In the genomic region with DNA sequence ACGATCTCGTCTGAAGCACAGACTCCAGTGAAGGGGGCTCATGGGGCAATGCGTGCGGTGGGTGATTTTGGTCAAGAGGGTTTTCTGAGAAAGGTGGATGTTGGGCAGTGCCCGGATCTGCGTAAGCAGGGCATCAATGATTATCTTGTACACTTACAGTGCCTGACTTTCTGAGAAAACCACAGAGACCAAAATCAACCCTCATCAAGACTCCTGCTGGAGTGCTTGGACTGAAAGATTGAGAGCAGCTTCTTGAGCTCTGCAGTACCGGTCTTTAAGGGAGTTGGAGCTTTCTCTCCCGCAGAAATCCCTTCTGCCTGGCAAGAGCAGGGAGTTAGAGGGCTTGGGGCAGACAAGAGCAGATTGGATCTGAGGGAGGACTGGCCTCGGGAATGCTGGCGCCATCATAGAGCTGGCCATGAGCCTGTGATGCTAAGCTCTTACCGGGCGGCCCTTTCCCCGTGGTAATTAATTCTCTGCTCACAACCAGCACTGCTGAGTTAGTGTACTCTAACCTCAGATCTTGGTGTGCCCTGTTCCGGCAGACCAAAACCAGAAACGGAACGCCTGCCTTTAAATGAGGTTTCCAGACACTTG, we compare ENCODE assay signal across 9 mouse cellular contexts. TPM values are rescaled to one million over a fixed set of nuclear protein-coding genes. Genes with fewer than 3 reads are reported as not detected.
A peak's percentile ranks its signal among the peaks of the same experiment; 100 is the strongest.
DNase-seq lines count a peak whose midpoint lies in the region; ATAC-seq and TF ChIP-seq lines count a peak whose summit lies in the region.
"Had no signal": no experiment of that assay in that cellular context is flagged by ENCODE, and none has a peak within 500 bp of the region (broad histone marks: within the 10 kb centered on the region; RNA-seq: fewer than 3 reads in every experiment).

No protein-coding gene starts in this region.

- no peaks in the 10 kb centered on the region for H3K27me3 ChIP-seq in cerebellum, adult 2 months (ENCODE audit: control insufficient read depth, insufficient read depth, low read length)
- no peaks in the 10 kb centered on the region for H3K27me3 ChIP-seq in heart, postnatal 0 days (ENCODE audit: control insufficient read depth, insufficient read depth, low read length)
- H3K27me3 ChIP-seq in limb, embryonic 11.5 days (ENCODE audit: control insufficient read depth, insufficient read depth, low read length): peaks cover 22% of the 10 kb centered on the region
- peaks cover 54% of the 10 kb centered on the region for H3K27me3 ChIP-seq in neural tube, embryonic 13.5 days

- no peak for ATAC-seq in heart, postnatal 0 days (ENCODE audit: insufficient read depth, low read depth)
- ATAC-seq in limb, embryonic 11.5 days (ENCODE audit: insufficient number of reproducible peaks, low FRiP score, low TSS enrichment, low read depth): no peak
- no peak for ATAC-seq in neural tube, embryonic 13.5 days (ENCODE audit: low read depth)

- WGBS in cerebellum, adult 2 months: 13% methylated on average over 16 of the region's 16 CpGs
- 17% methylated on average over 16 of the region's 16 CpGs for WGBS in heart, postnatal 0 days
- WGBS in limb, embryonic 11.5 days: 13% methylated on average over 16 of the region's 16 CpGs
- WGBS in neural tube, embryonic 13.5 days: 16% methylated on average over 16 of the region's 16 CpGs

- peak overlapping the region; percentile 66 for H3K9ac ChIP-seq in heart, postnatal 0 days (replicated peaks; ENCODE audit: low read depth, low read length)
- H3K9ac ChIP-seq in limb, embryonic 11.5 days (ENCODE audit: low read length): peak overlapping the region; percentile 27; the same call in 1 of the 2 replicates
- H3K9ac ChIP-seq in neural tube, embryonic 13.5 days: peak overlapping the region; percentile 71

- TF ChIP-seq EP300 in heart, postnatal 0 days (IDR thresholded peaks at IDR 0.05; ENCODE audit: low read depth): no peak

- no peak for TF ChIP-seq POLR2A in cerebellum, adult 2 months (IDR thresholded peaks at IDR 0.05; ENCODE audit: borderline replicate concordance, insufficient read depth, low read length)

- peak; percentile 47 for DNase-seq in gastrocnemius, adult 2 months
- DNase-seq in gastrocnemius, postnatal 25 days: no peak
- DNase-seq in 3T3-L1 (ENCODE audit: low read depth, low spot score): peak; percentile 52
- peak; percentile 27 to 30 for DNase-seq in cerebellum, adult 2 months
- no peak for DNase-seq in heart, postnatal 0 days (ENCODE audit: low spot score)
- DNase-seq in limb, embryonic 11.5 days (ENCODE audit: low spot score): peak; percentile 31
- DNase-seq in urinary bladder, adult 2 months (ENCODE audit: low spot score): no peak

- H3K36me3 ChIP-seq in heart, postnatal 0 days (replicated peaks; ENCODE audit: control insufficient read depth, insufficient read depth, low read length): no peaks in the 10 kb centered on the region; the same call in 1 of the 2 replicates
- H3K36me3 ChIP-seq in limb, embryonic 11.5 days (ENCODE audit: control insufficient read depth, insufficient read depth, low read length): no peaks in the 10 kb centered on the region
- no peaks in the 10 kb centered on the region for H3K36me3 ChIP-seq in neural tube, embryonic 13.5 days
- H3K36me3 ChIP-seq: G1E had no signal

- peak overlapping the region; percentile 76 for H3K4me3 ChIP-seq in gastrocnemius, adult 2 months
- peak overlapping the region; percentile 56 for H3K4me3 ChIP-seq in cerebellum, adult 2 months (replicated peaks; ENCODE audit: insufficient read depth, low read depth, low read length)
- peak overlapping the region; percentile 76 for H3K4me3 ChIP-seq in heart, postnatal 0 days (ENCODE audit: low read depth, low read length)
- H3K4me3 ChIP-seq in limb, embryonic 11.5 days (ENCODE audit: low read depth, low read length): peak overlapping the region; percentile 62
- peak overlapping the region; percentile 62 for H3K4me3 ChIP-seq in neural tube, embryonic 13.5 days

- peak overlapping the region; percentile 91 for H3K27ac ChIP-seq in gastrocnemius, adult 2 months
- H3K27ac ChIP-seq in cerebellum, adult 2 months (ENCODE audit: insufficient read depth, low read length): no peak overlapping the region
- H3K27ac ChIP-seq in heart, postnatal 0 days (ENCODE audit: low read depth): peak overlapping the region; percentile 75; the same call in 1 of the 2 replicates
- H3K27ac ChIP-seq in limb, embryonic 11.5 days (replicated peaks; ENCODE audit: low read depth, low read length): no peak overlapping the region
- no peak overlapping the region for H3K27ac ChIP-seq in neural tube, embryonic 13.5 days (replicated peaks)

- H3K4me2 ChIP-seq in heart, postnatal 0 days (ENCODE audit: low read depth, low read length): peak overlapping the region; percentile 96
- peak overlapping the region; percentile 97 for H3K4me2 ChIP-seq in limb, embryonic 11.5 days (ENCODE audit: low read depth, severe bottlenecking)
- peak overlapping the region; percentile 97 for H3K4me2 ChIP-seq in neural tube, embryonic 13.5 days

- H3K4me1 ChIP-seq in cerebellum, adult 2 months (ENCODE audit: control insufficient read depth, insufficient read depth, low read length): no peaks in the 10 kb centered on the region
- H3K4me1 ChIP-seq in heart, postnatal 0 days (ENCODE audit: control insufficient read depth, insufficient read depth): peaks cover 17% of the 10 kb centered on the region
- H3K4me1 ChIP-seq in limb, embryonic 11.5 days (ENCODE audit: control insufficient read depth, insufficient read depth, low read length): peaks cover 14% of the 10 kb centered on the region; the same call in 1 of the 2 replicates
- peaks cover 27% of the 10 kb centered on the region for H3K4me1 ChIP-seq in neural tube, embryonic 13.5 days (replicated peaks)

- H3K9me3 ChIP-seq in heart, postnatal 0 days (replicated peaks; ENCODE audit: control insufficient read depth, low read length): no peaks in the 10 kb centered on the region
- H3K9me3 ChIP-seq in limb, embryonic 11.5 days (ENCODE audit: control insufficient read depth, low read length): no peaks in the 10 kb centered on the region
- no peaks in the 10 kb centered on the region for H3K9me3 ChIP-seq in neural tube, embryonic 13.5 days
- H3K9me3 ChIP-seq: G1E had no signal

- no peak for TF ChIP-seq CTCF in gastrocnemius, adult 2 months (IDR thresholded peaks at IDR 0.05)
- no peak for TF ChIP-seq CTCF in cerebellum, adult 2 months (IDR thresholded peaks at IDR 0.05; ENCODE audit: borderline replicate concordance, insufficient read depth, low read depth, low read length)
- TF ChIP-seq CTCF in heart, postnatal 0 days (IDR thresholded peaks at IDR 0.05; ENCODE audit: low read depth): no peak

- intact Hi-C loops in gastrocnemius, adult 2 months (cut with DNase I): loop anchor here (1.0 to 5.0 kb wide), 3 partner anchors 46 to 104 kb away; no protein-coding TSS in a partner anchor

RNA-seq across cellular contexts. Expression of a gene that starts 2.4 kb away (rescaled TPM):
- 10 to 100 TPM in 1 of 2 experiments, 1 to 10 TPM in 1; 7.8 to 13.7 TPM for total RNA-seq in gastrocnemius, adult 2 months (2021)
- total RNA-seq in gastrocnemius, postnatal 25 days (2021): 10 to 100 TPM in 1 of 2 experiments, 1 to 10 TPM in 1; 9.9 to 17.4 TPM
- 10.8 and 13.2 TPM in 2 replicates for polyA plus RNA-seq in cerebellum, adult 2 months (2012; rRNA removed)
- total RNA-seq in heart, postnatal 0 days (2014; rRNA removed; ENCODE audit: low replicate concordance): 16.1 and 27.9 TPM in 2 replicates
- 17.3 and 20.7 TPM in 2 replicates for polyA plus RNA-seq in heart, postnatal 0 days (2015; fragmentation: Nextera tagmentation; extraction: Ambion mirVana)
- 4.3 and 5.5 TPM in 2 replicates for polyA plus RNA-seq in limb, embryonic 11.5 days (2014; fragmentation: Nextera tagmentation; extraction: Ambion mirVana)
- polyA plus RNA-seq in neural tube, embryonic 13.5 days (2015; fragmentation: Nextera tagmentation; extraction: Ambion mirVana): 15.0 and 21.2 TPM in 2 replicates
- 39.0 and 46.7 TPM in 2 replicates for polyA plus RNA-seq in urinary bladder, adult 2 months (2012; rRNA removed)
- total RNA-seq: G1E had no signal
- polyA plus RNA-seq: G1E had no signal

RNA-seq across cellular contexts. Expression of a gene that starts 30.8 kb away (rescaled TPM):
- 1 to 10 TPM; 2.2 to 3.0 TPM for total RNA-seq in gastrocnemius, adult 2 months (2021)
- total RNA-seq in gastrocnemius, postnatal 25 days (2021): 1 to 10 TPM; 2.4 to 2.5 TPM
- 5.4 and 5.5 TPM in 2 replicates for polyA plus RNA-seq in cerebellum, adult 2 months (2012; rRNA removed)
- total RNA-seq in heart, postnatal 0 days (2014; rRNA removed; ENCODE audit: low replicate concordance): 1.6 and 4.3 TPM in 2 replicates
- 3.9 and 4.7 TPM in 2 replicates for polyA plus RNA-seq in heart, postnatal 0 days (2015; fragmentation: Nextera tagmentation; extraction: Ambion mirVana)
- polyA plus RNA-seq in limb, embryonic 11.5 days (2014; fragmentation: Nextera tagmentation; extraction: Ambion mirVana): 6.8 and 8.4 TPM in 2 replicates
- 6.2 and 7.0 TPM in 2 replicates for polyA plus RNA-seq in neural tube, embryonic 13.5 days (2015; fragmentation: Nextera tagmentation; extraction: Ambion mirVana)
- polyA plus RNA-seq in urinary bladder, adult 2 months (2012; rRNA removed): 11.2 and 13.1 TPM in 2 replicates

Comparison
In these comparisons a context has a peak if more than half of its experiments do, and no peak if none do; other contexts are left out.
1. DNase-seq: peak in gastrocnemius, adult 2 months (single experiment), 3T3-L1 (single experiment), cerebellum, adult 2 months (2 of 2) and limb, embryonic 11.5 days (single experiment); none in gastrocnemius, postnatal 25 days (single experiment), heart, postnatal 0 days (single experiment) and urinary bladder, adult 2 months (single experiment).
2. H3K27ac ChIP-seq: peak in gastrocnemius, adult 2 months (single experiment) and heart, postnatal 0 days (single experiment); none in cerebellum, adult 2 months (single experiment), limb, embryonic 11.5 days (single experiment) and neural tube, embryonic 13.5 days (single experiment).
3. Peak in every context shown above with its lines, with median percentiles within 50 percentile points of each other: H3K4me3 ChIP-seq, H3K4me2 ChIP-seq and H3K9ac ChIP-seq.